Mouse (Mus musculus) cerebellum, adult 9-10 months (tissue): ENCODE measurements around the gene BC067074.
"Not testable (repeated sequence)": the region's sequence is repeated elsewhere in the genome, so short reads cannot be mapped to it uniquely, and the experiment has no call there.

Source experiments
- DNase-seq: peaks from one replicate; pipeline ENCODE4 v3.0.0; 2022

BC067074 gene

DNA sequence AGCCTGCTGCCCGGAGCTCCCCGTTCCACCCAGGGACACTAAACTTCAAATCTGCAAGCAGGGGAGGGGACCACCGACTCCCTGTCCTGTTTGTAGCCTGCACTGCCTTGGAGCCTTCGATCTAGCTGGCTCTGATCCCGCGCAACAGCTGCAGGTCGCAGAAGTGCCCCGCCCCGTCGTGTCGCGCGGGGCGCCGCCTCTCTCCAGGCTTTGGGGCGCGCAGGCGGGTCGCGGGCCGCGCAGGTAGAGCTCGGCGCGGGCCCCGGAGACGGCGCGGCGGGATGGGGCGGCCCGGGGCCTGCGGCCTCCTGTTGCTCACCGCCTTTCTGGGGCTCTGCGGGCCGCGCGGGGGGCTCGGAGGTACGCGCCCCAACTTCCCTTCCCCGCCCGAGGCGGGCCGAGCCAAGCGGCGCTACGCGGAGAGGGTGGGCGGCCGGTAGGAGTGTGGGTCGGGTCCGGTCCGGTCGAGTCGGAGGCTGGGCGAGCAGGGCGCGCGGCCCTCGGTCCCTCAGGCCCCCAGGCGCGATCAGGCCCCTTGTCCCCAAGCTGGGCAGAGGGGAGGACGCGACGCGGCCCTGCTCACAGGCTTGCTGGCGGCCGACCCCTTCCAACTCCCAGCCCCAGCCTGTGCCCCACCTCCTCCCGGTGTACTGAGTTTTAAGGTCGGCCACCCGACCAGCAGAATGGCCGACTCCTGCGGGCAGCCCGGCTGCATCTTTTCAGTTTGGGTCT is at the start of gene BC067074:
BC067074 (plus strand) TSS at position 185 of the 732 bp plus-strand sequence.
- DNase-seq, result no peak

DNA sequence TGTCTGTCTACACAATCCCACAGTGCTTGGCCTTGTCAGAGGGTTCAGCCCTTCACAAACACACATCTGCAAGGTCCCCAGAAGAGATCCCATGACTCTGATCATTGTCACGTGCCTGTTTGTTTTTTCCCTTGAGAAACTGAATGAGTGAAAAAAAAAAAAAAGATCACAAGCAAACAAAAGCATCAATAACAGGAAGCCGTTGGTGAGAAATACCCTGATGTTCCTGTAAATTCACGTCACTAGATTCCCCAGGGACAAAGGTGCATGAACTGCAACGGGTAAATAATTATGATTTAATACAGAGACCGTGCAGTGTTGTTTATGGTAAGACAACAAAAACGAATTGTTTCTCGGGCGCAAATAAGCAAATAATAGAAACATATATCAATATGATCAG is 47.9 kb upstream of the BC067074 start:
- DNase-seq, result no peak

DNA sequence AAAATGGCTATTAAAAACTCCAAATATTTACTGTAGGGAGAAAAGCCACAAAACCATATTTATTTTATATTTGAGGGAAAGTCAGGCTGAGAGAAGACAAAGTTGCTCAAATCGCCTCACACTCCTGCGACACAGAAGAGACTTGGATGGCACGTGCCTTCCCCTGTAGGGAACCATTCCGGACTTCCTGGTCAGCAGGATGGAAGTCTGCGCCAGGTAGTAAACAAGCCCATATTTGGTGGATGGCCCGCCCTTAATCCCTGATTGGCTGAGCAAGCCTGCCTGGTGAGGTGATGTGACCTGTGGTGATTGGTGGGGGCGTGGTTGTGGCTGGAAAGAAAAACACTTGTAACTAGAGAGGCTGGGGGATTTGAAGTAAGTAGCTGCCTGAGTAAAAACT is 40.4 kb upstream of the BC067074 start:
- not testable (repeated sequence) for DNase-seq

GRCm38 (mm10) chr13:113256766-113257165 is 36.2 kb upstream of the BC067074 start:
- DNase-seq, result no peak

GRCm38 (mm10) chr13:113257190-113257589 is 35.8 kb upstream of the BC067074 start:
- no peak for DNase-seq

DNA sequence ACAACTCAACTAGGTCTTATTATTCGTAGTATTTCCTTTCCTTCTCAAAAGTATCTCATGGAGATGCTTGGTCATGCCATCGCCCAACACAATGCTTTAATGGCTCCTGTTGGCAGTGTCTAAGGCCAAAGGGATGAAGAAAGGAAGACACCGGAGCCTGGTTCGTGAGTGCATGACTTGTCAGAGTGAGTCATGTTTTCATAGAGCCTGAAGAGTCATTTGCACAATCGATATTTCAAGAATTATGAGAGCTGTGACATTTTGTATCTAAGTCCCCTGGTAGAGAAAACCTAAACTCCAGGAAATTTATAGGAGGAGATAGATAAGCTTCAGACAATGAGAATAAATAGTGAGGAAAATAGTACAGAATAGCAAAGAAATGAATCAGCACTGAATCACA is 33.7 kb upstream of the BC067074 start:
- DNase-seq, result no peak

GRCm38 (mm10) chr13:113262822-113263221 is 30.1 kb upstream of the BC067074 start:
- no peak for DNase-seq

DNA sequence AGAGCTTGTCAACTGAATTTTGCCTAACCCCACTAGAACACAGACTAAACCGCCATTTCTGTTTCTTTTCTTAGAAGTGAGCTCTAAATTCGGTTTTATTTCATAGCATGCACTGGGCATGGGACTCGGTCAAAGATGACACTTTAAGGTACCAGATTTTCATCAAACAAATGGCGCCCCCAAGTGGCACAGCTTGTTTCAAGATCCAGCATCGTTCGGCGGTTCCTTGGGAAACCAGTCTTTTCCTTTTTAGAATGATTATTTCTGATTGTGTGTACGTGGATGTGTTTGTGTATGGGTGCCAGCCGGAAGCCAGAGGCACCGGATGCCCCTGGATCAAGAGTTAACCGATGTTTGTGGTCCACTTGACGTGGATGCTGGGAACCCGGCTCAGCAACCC is 27.7 kb upstream of the BC067074 start:
- no peak for DNase-seq

DNA sequence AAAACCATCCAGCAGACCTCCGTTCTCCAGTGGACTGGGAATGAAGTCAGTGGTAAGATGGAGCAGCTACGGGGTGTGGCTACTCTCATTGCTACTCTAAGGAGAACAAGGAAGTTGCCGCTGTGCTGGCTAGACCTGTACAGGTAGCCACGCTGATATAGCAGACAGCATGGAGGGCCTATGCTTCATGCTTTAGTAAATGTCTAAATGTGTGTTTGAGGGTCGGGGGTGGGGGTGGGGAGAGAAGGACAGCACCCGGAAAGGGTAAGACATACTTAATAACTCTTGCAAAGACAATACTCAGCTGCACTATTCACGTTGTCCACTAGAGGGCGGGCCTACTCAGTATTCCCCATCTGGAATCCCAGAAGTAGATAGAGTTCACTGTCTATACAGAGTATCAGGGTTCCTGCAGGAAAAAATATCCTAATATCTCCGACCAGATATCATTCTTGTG is 26.4 kb upstream of the BC067074 start:
- peak; percentile 65 for DNase-seq

- DNase-seq, result no peak
Measured at GRCm38 (mm10) chr13:113267204-113267603, 25.8 kb upstream of the BC067074 start.

DNA sequence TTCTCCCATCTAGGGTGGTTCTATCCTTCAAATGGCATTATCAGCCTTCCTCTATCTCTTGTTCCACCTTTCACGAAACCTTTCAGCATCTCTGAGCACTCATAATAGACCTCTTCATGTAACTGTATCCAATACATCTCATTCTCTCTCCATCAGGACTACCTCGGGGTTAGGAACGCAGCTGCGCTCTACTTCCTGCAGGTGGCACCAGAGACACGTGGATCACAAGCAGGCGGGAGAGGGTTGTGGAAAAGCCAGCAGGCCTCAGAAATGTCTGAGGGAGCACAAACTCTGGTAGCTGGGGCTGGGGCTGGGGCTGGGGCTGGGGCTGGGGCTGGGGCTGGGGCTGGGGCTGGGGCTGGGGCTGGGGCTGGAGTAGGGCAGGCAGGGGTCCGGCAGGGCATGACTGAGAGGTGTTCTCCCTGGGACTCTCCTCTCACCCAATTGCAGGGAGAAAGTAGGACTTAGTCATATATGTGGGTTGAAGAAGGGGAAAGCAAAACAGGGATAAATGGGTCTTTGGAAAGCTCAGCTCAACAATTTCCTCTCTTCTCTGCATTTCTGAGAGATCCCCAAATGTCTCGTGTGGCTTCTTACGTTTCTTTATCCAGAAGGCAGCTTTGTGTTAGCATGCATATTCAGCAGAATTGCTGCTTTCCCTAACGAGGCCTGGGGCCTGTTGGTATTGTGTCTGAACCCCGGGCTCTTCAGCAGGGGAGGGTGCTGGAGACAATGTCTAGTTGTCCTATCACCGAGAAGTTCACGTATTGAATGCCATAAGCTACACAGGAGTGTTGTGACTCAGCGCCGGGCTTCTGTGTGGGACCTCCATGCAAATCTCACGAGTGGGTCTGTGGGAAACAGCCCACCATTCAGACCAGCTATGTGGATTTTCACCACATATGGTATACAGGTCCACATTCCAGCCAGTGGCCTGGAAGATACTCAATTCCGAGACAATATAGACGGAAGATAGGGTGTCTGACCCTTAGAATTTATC is 22.9 kb upstream of the BC067074 start:
- peak; percentile 76 for DNase-seq

GRCm38 (mm10) chr13:113271189-113271588 is 21.8 kb upstream of the BC067074 start:
- no peak for DNase-seq

DNA sequence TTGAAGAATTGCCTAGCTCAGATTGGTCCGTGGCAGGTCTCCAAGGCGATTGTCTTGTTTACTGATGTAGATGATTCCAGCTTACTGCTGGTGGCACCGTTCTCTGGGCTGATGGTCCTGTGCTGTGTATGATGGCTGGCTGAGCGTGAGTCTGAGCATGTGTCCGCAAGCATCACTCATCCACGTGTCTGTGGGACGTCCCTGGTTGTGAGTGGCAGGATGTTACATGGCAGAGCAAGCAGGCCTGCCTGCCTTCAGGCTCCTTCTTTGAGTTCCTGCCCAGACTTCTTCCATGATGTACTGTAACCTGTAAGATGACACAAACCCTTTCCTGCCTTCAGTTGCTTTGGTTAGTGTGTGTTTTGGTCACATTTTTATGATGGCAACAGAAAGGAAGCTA is 5.8 kb upstream of the BC067074 start:
- DNase-seq, result no peak

- no peak for DNase-seq
Measured at GRCm38 (mm10) chr13:113288210-113289197, 4.5 kb upstream of the BC067074 start.

DNA sequence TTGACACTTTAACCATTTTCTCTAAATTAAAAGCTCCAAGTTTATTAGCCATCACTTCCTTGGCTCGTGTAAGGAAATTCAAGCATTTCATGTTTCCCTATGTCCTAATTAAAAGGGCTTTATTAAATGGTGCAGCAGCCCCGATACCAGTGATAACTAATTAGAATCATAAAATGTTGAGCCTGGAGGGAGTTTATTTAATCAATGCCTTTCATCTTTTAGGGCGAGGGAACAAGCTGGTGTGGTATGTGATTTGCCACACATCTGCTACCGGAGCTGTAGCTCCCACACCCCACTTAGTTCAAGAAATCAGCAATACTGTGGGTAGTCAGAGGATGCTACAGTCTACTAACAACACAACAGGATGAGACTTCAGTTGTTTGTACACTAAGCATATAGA is 3.2 kb upstream of the BC067074 start:
- DNase-seq, result no peak

DNA sequence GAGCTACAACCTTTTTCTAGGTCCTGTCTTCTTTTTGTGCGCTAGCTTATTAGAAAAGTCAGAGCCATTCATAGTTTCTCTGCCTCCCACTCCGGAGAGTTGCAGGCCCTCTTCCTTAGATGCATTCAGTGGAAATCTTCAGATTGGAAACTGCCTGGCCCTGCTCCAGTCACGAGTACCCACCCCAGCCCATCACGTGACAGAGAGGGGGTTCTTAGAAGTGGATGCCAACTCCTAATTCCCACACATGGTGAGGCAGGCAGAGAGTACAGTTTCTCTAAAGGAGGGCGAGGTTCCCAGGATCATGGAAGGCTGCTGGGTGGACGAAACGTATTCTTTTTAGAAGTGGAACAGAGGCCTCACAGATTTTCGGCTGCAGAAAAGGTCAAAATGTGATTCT is 958 bp upstream of the BC067074 start:
- DNase-seq, result no peak

DNA sequence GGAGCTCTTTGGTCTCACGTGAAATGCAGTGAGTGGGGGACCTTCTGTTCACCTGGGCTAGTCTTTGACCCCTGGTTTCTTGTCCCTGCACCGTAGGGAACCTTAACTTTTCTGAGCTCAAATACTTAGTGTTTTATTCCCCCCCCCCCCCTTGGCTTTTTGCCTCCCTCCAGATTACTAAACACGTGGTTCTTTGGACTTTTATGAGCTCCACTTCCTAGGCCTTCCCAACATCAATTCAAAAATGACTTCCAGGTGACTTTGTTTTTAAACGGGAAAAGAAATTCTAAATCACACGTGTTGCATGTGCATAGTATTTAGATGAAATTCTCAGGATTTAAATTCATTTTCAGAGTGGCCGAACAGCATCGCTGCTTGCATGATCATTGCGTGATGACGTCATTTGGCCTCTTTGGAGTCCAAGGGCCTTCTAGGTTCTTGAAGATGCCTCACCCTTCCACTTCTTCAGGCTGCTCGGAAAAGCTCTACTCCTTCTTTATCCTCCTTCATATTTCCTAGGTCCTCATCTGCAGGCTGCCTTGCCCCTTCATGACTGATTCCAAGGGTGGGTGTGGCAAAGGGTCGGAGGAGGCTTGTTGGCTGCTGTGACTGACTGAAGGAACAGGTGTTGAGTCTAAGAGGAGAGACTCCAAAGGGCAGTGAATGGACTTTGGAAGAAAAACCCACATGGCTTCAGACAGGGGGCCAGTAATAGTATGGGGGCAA is 911 bp downstream of the BC067074 start:
- no peak for DNase-seq

DNA sequence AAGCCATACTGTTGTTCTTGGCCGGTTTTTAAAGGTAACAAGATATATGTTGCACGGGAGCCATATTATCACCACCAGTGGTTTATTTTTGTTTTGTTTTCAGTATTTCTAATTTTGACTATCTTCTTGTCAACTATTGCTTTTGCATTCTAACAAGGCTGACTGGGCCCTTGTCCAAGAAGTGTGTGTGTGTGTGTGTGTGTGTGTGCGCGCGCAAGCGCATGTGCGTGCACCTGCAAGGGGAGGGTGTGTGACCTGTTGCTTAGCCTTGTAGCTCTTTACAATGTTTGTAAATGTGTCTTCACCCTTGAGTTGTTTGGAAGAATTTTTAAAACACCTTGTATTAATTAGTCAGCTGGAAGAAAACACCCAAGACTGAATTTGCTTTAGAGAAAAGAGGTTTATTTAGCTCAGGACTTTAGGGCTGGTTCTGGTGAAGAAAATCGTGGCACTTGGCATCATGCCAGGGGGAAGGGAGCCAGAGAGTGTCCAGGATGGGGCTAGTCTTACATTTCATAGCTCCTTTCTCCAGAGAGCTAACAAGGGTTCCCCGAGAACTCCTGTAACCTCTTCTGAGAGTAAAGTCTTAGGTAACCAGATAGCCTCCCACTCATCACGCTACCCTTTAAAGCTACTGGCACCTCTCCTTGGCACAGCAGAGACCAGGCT is 3.0 kb downstream of the BC067074 start:
- no peak for DNase-seq

DNA sequence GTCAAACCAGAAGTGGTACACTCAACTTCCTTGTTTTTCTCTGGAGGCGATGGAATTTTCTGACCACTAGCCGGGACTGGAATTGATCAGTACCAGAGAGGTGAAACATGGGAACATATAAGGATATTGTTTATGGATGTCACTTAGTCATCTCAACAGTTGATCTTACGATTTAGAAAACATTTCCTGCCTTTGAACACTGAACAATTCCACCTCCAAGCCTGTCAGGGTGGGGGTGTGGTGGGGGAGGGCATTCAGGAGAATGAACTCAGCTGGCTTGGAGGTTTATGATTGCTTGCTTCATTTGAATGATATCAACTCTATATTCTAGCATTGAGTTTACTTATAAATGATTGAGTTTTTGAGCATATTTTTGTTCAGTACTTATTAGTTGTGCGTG is 13.6 kb downstream of the BC067074 start:
- no peak for DNase-seq

DNA sequence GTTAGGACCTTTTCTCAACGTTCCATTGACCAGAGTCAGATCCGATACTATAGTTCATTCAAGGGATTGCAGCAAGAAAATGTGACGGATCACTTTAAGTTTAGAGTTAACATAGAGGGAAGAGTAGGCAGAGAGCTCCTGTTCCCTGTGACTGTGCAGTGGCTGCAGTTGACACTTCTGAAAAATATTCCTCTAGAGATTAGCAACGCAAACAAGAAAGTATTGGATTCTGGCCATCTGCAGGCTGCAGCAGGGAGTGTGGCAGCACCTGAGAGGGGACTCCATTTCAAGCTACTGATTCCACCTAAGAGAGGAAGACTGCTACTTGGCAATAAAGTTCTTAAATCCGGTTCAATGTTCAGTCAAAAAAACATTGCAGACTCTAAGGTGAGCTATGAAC is 26.6 kb downstream of the BC067074 start:
- DNase-seq, result no peak

DNA sequence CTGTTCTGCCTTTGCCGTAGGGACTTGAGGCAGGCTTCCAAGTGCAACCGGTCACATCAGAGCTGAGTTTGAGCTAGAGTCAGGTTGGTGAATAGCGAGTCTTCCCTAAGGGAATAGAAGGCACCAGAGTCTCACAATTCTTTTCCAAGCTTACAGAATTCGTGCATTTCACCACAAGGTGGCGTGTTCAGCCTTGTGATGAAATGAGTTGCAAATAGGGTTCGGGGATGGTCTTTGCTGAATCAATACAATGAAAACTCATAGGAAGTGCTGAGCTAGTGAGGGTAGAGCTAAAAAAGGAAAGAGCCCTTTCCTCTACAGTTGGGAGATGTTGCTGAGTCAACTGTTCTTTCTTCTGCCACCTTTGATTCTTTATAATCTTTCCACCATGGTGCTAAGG is 29.0 kb downstream of the BC067074 start:
- peak; percentile 46 for DNase-seq
